Mouse (Mus musculus) limb, embryonic 10.5 days (tissue): ENCODE results near the gene Zc3h13. TPM values are rescaled to one million over a fixed set of nuclear protein-coding genes. Genes with fewer than 3 reads are reported as not detected.

Experiments
- microRNA-seq: library from miRNA; unstranded; fragments of <30 nt; microRNA quantifications from one replicate; pipeline ENCODE4, GENCODE M21; 2017
- polyA plus RNA-seq: library from polyadenylated mRNA; unstranded; fragments of >200 nt; fragmentation: Nextera tagmentation; extraction: Ambion mirVana; gene quantifications from 2 replicates; pipeline ENCODE4 v1.2.1, GENCODE M21; 2016

Gene Zc3h13
- polyA plus RNA-seq, 1 experiment from 2014 or later: 38.9 TPM

Small RNA genes within 50 kb of the gene (microRNA-seq; reads per million reads assigned to microRNA genes)
- not detected for gene Gm44482

Other genes starting within 250 kb of the Zc3h13 start
- gene Lrrc63, start 153.5 kb upstream of the Zc3h13 start, polyA plus RNA-seq: 0.05 and 0.08 TPM in 2 replicates
- 20.4 and 20.9 TPM in 2 replicates for gene Lcp1, start 153.3 kb upstream of the Zc3h13 start, polyA plus RNA-seq
- not detected in 2 replicates for gene Cpb2, start 42.1 kb upstream of the Zc3h13 start, polyA plus RNA-seq
- gene Siah3, start 171.6 kb downstream of the Zc3h13 start, polyA plus RNA-seq: not detected in 2 replicates